Mouse (Mus musculus) liver, embryonic 16.5 days (tissue): ENCODE results near the gene Gstm1. TPM values are rescaled to one million over a fixed set of nuclear protein-coding genes. Genes with fewer than 3 reads are reported as not detected.
"Not testable (repeated sequence)": the region's sequence is repeated elsewhere in the genome, so short reads cannot be mapped to it uniquely, and the experiment has no call there.

Source experiments
- ATAC-seq: fragments of 200-750 bp; cut with Nextera tagmentation; 2 replicates; pipeline ENCODE4 v1.8.0; 2017; ENCODE audit warnings: low read depth, mild to moderate bottlenecking, moderate number of reproducible peaks, moderate library complexity
- H3K27ac ChIP-seq: fragments of 300-500 bp; sonication (generic); 2 replicates; pipeline ENCODE4 v1.5.1; 2014; ENCODE audit warnings: mild to moderate bottlenecking, low read length
- H3K27me3 ChIP-seq: fragments of 300-500 bp; sonication (generic); 2 replicates; pipeline ENCODE4 v1.6.1; 2014; ENCODE audit warnings: low read depth, low read length, mixed read lengths; ENCODE audit not compliant: control insufficient read depth, insufficient read depth
- H3K36me3 ChIP-seq: fragments of 300-500 bp; sonication (generic); 2 replicates; pipeline ENCODE4 v1.6.1; 2014; ENCODE audit warnings: mild to moderate bottlenecking; ENCODE audit not compliant: control insufficient read depth, insufficient read depth
- H3K4me1 ChIP-seq: fragments of 300-500 bp; sonication (generic); 2 replicates; pipeline ENCODE4 v1.6.1; 2014; ENCODE audit warnings: low read depth, low read length, mixed read lengths; ENCODE audit not compliant: control insufficient read depth
- H3K4me2 ChIP-seq: fragments of 300-500 bp; sonication (generic); 2 replicates; pipeline ENCODE4 v1.6.1; 2014; ENCODE audit warnings: low read depth, low read length, mixed read lengths
- H3K4me3 ChIP-seq: fragments of 300-500 bp; sonication (generic); 2 replicates; pipeline ENCODE4 v1.5.1; 2014; ENCODE audit warnings: low read depth, mild to moderate bottlenecking, low read length
- H3K9ac ChIP-seq: fragments of 300-500 bp; sonication (generic); 2 replicates; pipeline ENCODE4 v1.6.1; 2014; ENCODE audit warnings: low read depth, low read length
- H3K9me3 ChIP-seq: fragments of 300-500 bp; sonication (generic); replicated peaks from 2 replicates; pipeline ENCODE4 v1.6.1; 2016; ENCODE audit warnings: low read length; ENCODE audit not compliant: control insufficient read depth
- WGBS: fragments of 180-500 bp; shearing (Covaris S2); extraction: QIAGEN DNeasy Blood & Tissue Kit; methylation state at CpG from one replicate; pipeline ENCODE4 v1.1.7; 2014; ENCODE audit not compliant: insufficient replicate concordance; 5-methylcytosine and 5-hydroxymethylcytosine counted together
- polyA plus RNA-seq: library from polyadenylated mRNA; unstranded; fragments of >200 nt; fragmentation: Nextera tagmentation; extraction: Ambion mirVana; gene quantifications from 2 replicates; pipeline ENCODE4 v1.2.1, GENCODE M21; 2015

Gstm1 gene
- polyA plus RNA-seq, 1 experiment from 2014 or later = 435 TPM

DNA sequence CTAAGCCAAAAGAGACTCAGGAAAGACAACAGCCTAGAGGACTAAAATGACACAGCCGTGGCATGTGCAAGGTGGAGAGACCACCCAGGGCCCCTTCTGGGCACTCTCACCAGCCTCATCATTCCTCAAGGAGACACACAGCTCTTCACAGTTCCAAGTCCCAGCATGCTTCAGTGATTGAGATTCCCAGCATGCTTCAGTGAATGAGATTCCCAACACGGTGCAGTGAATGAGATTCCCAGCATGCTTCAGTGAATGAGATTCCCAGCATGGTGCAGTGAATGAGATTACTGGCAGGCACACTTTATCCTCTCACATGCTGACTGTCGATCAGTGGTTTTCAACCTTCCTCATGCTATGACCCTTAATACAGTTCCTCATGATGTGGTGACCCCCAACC is 6.2 kb downstream of the Gstm1 start:
- Histone ChIP-seq H3K4me3 (no peak overlapping the region), H3K27ac (no peak overlapping the region), H3K27me3 (no peaks in the 10 kb centered on the region), H3K9ac (no peak overlapping the region), H3K4me2 (no peak overlapping the region), H3K9me3 (no peaks in the 10 kb centered on the region), H3K36me3 (no peaks in the 10 kb centered on the region), H3K4me1 (peaks cover 3% of the 10 kb centered on the region; the same call in 1 of the 2 replicates)
- ATAC-seq = no peak
- WGBS = 71% methylated on average over 3 of the region's 3 CpGs

DNA sequence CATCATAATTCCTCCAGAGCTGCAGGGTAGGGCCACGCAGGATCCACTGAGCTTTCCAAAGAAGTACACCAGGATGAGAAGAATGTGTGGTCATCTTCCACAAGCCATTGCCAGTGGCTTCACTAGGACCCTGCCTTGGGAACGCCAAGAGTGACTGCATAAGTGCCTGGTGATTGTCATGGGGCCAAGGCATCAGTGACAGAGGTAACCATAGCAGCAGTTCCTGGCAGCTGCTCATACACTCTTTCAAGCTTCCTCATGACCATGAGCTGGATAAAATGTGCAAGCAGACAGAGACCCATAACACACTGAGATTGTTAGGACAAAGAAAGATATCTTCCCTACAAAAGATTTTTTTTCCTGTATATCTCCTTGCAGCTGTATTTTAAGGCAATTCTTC is 7.5 kb downstream of the Gstm1 start:
- no peak for ATAC-seq
- WGBS = 53% methylated on average over 2 of the region's 2 CpGs

DNA sequence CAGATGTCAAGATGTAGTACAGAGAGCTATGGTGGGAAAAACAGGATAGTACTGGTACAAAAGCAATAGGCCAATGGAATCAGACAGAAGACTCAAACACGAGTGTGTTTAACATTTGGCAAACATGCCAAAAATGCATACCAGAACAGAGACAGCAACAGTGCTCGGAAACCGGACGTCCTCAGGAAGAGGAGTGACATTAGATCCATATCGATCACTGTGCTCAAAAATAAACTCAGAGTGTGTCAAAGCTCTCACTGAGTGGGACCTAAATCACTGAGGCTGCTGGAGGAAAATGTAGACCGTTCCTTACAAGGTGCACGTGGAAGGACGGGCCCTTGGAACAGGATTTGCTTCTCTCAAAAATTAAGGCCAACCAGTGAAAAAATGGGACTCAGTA is 15.8 kb downstream of the Gstm1 start:
- no peaks in the 10 kb centered on the region for H3K36me3 ChIP-seq
- H3K9ac ChIP-seq = no peak overlapping the region
- 51% methylated on average over 8 of the region's 8 CpGs for WGBS
- no peaks in the 10 kb centered on the region for H3K4me1 ChIP-seq
- H3K9me3 ChIP-seq = no peaks in the 10 kb centered on the region
- H3K27ac ChIP-seq = no peak overlapping the region
- no peaks in the 10 kb centered on the region for H3K27me3 ChIP-seq
- H3K4me2 ChIP-seq = no peak overlapping the region
- ATAC-seq = no peak
- H3K4me3 ChIP-seq = no peak overlapping the region

More for the DNA sequence above, 7.5 kb downstream of the Gstm1 start:
- H3K9me3 ChIP-seq = no peaks in the 10 kb centered on the region
- no peak overlapping the region for H3K9ac ChIP-seq
- H3K4me1 ChIP-seq = peaks cover 3% of the 10 kb centered on the region; the same call in 1 of the 2 replicates
- H3K4me2 ChIP-seq = no peak overlapping the region
- no peak overlapping the region for H3K27ac ChIP-seq
- H3K27me3 ChIP-seq = no peaks in the 10 kb centered on the region
- H3K36me3 ChIP-seq = no peaks in the 10 kb centered on the region
- H3K4me3 ChIP-seq = no peak overlapping the region

DNA sequence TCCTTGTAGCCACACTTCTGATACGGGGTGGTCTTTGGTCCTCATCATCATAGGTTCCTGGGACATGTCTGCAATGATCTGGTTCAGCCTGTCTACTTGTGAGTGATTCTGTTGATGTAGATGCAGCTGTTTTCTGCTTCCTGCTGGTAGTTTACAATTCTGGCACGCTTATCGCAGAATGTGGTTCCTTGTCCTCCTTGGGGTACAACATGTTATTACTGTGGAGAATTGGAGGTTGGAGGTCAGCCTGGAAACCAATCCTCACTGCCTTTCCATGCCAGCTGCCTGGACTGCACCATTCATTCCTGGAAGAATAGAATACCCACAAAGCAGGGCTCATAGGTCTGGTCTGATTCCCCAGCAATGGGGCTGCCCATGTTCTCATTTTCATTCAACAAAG is 18.3 kb downstream of the Gstm1 start:
- no peak for ATAC-seq
- Histone ChIP-seq H3K9ac (no peak overlapping the region), H3K36me3 (no peaks in the 10 kb centered on the region), H3K9me3 (no peaks in the 10 kb centered on the region), H3K27me3 (no peaks in the 10 kb centered on the region), H3K4me2 (no peak overlapping the region), H3K4me1 (no peaks in the 10 kb centered on the region), H3K4me3 (no peak overlapping the region), H3K27ac (no peak overlapping the region)
- WGBS = 69% methylated on average over 3 of the region's 3 CpGs

DNA sequence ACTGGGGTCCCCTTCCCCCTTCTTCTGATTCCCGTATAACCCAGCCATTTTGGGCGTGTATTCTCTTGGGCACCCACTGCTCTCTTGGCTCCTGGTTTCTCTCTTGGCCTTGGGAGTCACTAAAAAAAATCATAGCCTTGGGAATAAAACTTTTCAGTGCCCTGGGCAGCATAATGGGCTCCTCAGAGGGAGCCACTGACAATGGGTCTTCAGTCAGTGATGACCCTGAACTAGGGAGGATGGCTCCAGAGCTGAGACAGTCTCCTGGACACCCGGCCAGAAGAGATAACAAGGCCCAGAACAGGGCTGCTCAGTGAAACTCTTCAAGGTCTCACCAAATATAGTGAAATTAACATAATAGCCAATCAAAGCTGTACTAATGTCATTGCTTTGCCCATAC is 19.2 kb downstream of the Gstm1 start:
- Histone ChIP-seq H3K36me3 (no peaks in the 10 kb centered on the region), H3K4me2 (no peak overlapping the region), H3K4me1 (no peaks in the 10 kb centered on the region), H3K4me3 (no peak overlapping the region), H3K27me3 (no peaks in the 10 kb centered on the region), H3K27ac (no peak overlapping the region), H3K9me3 (no peaks in the 10 kb centered on the region), H3K9ac (no peak overlapping the region)
- 54% methylated on average over 3 of the region's 3 CpGs for WGBS
- ATAC-seq = no peak

DNA sequence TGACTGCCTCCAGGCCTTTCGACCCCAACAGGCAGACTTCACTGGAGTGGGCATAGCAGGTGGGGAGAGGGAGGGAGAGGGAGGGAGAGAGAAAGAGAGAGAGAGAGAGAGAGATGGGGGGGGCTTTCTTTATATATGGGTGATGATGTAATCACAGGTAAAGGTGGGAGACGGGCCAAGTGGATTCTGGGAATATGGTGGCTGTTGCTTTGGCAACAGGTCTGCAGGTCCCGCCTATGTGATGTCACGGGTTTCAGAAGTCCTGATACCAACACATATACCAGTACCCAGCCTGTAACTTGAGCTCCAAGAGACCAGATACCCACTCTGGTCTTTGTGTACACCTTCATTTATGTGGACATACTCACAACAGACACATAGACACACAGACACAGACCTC is 21.2 kb downstream of the Gstm1 start:
- WGBS = 61% methylated on average over 4 of the region's 4 CpGs
- no peaks in the 10 kb centered on the region for H3K9me3 ChIP-seq
- H3K4me2 ChIP-seq = no peak overlapping the region
- H3K27me3 ChIP-seq = no peaks in the 10 kb centered on the region
- H3K4me3 ChIP-seq = no peak overlapping the region
- no peaks in the 10 kb centered on the region for H3K36me3 ChIP-seq
- ATAC-seq = no peak
- H3K9ac ChIP-seq = no peak overlapping the region
- H3K27ac ChIP-seq = no peak overlapping the region
- H3K4me1 ChIP-seq = no peaks in the 10 kb centered on the region

DNA sequence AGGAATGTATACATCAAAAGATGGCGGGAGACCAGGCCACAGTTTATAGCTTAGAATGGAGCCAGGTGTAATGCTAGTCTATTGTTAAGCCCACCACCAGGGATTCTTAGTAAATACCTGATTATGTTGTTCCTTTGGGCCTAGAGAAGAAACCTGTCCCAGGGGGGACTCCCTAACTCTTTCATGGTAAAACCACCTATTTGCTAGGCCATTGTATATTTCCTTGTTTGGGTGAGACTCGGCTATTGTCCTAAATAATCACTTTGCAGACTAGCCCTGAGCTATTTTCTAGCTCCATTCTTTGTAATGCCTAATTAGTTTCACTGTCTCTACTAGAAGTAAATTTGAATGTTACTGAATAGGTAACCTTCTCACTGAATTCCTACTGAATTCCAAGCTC is 21.8 kb downstream of the Gstm1 start:
- H3K27ac ChIP-seq, H3K4me1 ChIP-seq, H3K4me2 ChIP-seq, H3K9me3 ChIP-seq, H3K36me3 ChIP-seq, ATAC-seq, H3K9ac ChIP-seq, H3K27me3 ChIP-seq, H3K4me3 ChIP-seq: not testable (repeated sequence)
- WGBS = 74% methylated on average over 2 of the region's 2 CpGs

DNA sequence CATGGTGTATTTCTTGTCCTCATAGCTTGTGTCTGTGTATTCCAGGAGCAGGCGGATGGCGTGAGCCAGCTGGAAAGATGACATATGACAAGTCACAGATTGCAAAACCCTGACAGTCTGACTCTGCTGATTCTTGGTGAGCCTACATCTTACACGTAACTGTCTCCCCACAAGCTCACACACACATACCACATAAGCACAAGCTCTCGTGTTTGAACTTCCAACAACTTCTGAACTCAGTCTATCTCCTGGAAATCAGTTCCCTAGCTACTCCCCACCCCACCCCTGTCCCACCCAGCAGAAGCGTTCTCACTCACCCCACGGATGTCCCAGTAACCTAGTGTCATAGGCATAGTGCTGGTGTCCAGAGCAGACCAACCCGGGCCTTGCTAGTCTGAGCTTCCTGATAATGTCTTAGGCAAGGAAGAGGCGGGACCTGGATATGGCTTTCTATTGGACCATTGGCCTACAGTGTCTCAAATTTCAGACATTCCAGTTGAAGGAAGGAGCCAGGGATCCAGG is 31.7 kb downstream of the Gstm1 start, which contains the start of gene Gstm2:
Gene Gstm2, minus strand, starts transcription at position 413 of the 522 bp plus-strand sequence.
- peak; percentile 54 for ATAC-seq
- Histone ChIP-seq H3K9ac (no peak within 1 kb of the TSS), H3K4me2 (no peak within 1 kb of the TSS), H3K27me3 (no peaks in the 10 kb centered on the region), H3K4me3 (no peak within 1 kb of the TSS), H3K4me1 (no peaks in the 10 kb centered on the region), H3K36me3 (no peaks in the 10 kb centered on the region), H3K27ac (no peak within 1 kb of the TSS), H3K9me3 (no peaks in the 10 kb centered on the region)
- WGBS = 44% methylated on average over 8 of the region's 8 CpGs

DNA sequence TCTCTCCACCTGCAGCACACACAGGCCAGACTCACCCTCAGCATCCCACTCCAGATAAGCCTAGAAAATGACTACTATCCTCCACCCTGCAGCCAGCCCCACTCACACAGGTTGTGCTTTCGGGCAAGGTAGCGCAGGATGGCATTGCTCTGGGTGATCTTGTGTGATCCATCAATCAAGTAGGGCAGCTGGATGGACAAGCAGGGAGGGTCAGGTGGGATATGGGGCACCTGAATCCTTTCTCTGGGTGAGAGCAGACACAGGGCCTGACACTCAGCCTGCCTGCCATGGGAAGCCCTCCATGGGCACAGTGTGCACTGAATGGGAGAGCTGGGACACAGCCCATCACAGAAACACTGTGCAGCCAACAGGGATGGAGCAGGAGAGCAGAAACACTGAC is 32.6 kb downstream of the Gstm1 start:
- not testable (repeated sequence) for H3K4me1 ChIP-seq, H3K27me3 ChIP-seq, H3K27ac ChIP-seq, H3K4me3 ChIP-seq, H3K9ac ChIP-seq, H3K9me3 ChIP-seq, H3K4me2 ChIP-seq, ATAC-seq, H3K36me3 ChIP-seq
- WGBS = 88% methylated on average over 2 of the region's 2 CpGs
